Mouse (Mus musculus): ENCODE measurements around the gene Dnajb8. TPM values are rescaled to one million over a fixed set of nuclear protein-coding genes. Genes with fewer than 3 reads are reported as not detected.

The Dnajb8 gene
- polyA plus RNA-seq, 1 experiment from 2014 or later, result not detected

- ATAC-seq (no peak), DNase-seq (ENCODE audit: low spot score) (no peak)
- Histone ChIP-seq H3K4me1 (ENCODE audit: control insufficient read depth, insufficient read depth, low read length) (peaks cover 11% of the 10 kb centered on the region), H3K27me3 (replicated peaks; ENCODE audit: control insufficient read depth, insufficient read depth, low read length) (peaks cover 88% of the 10 kb centered on the region), H3K4me2 (ENCODE audit: low read length) (no peak overlapping the region), H3K9me3 (replicated peaks; ENCODE audit: control insufficient read depth, low read length) (no peaks in the 10 kb centered on the region), H3K27ac (ENCODE audit: low read depth, low read length) (no peak overlapping the region), H3K9ac (ENCODE audit: low read length) (no peak overlapping the region), H3K4me3 (ENCODE audit: low read depth, low read length) (no peak overlapping the region), H3K36me3 (ENCODE audit: control insufficient read depth, insufficient read depth, low read length) (no peaks in the 10 kb centered on the region)
- WGBS, result 10% methylated on average over 4 of the region's 4 CpGs
Observed at GRCm38 (mm10) chr6:88191411-88192070, 30.5 kb upstream of the Dnajb8 start.

GRCm38 (mm10) chr6:88192756-88193155, 29.3 kb upstream of the Dnajb8 start:
- H3K4me3 ChIP-seq (ENCODE audit: low read depth, low read length), result no peak overlapping the region
- 7% methylated on average over 8 of the region's 8 CpGs for WGBS

GRCm38 (mm10) chr6:88193433-88194052, 28.5 kb upstream of the Dnajb8 start, which contains the start of gene Gata2:
Gene Gata2 (plus strand): TSS chr6:88193891.
- ATAC-seq (no peak), DNase-seq (ENCODE audit: low spot score) (no peak)
- Histone ChIP-seq H3K9me3 (replicated peaks; ENCODE audit: control insufficient read depth, low read length) (no peaks in the 10 kb centered on the region), H3K36me3 (ENCODE audit: control insufficient read depth, insufficient read depth, low read length) (no peaks in the 10 kb centered on the region), H3K4me1 (ENCODE audit: control insufficient read depth, insufficient read depth, low read length) (peaks cover 15% of the 10 kb centered on the region), H3K9ac (ENCODE audit: low read length) (0 out of 2 replicates have a peak within 1 kb of the TSS, but pooled peaks have one; percentile 25), H3K4me2 (ENCODE audit: low read length) (peak within 1 kb of the TSS; percentile 46), H3K27me3 (replicated peaks; ENCODE audit: control insufficient read depth, insufficient read depth, low read length) (peaks cover 98% of the 10 kb centered on the region), H3K27ac (ENCODE audit: low read depth, low read length) (no peak within 1 kb of the TSS), H3K4me3 (ENCODE audit: low read depth, low read length) (peak within 1 kb of the TSS; percentile 26)
- WGBS, result under 1% methylated on average over 57 of the region's 57 CpGs

More at GRCm38 (mm10) chr6:88192756-88193155, 29.3 kb upstream of the Dnajb8 start:
- DNase-seq (ENCODE audit: low spot score) (no peak), ATAC-seq (no peak)
- peaks cover 98% of the 10 kb centered on the region for H3K27me3 ChIP-seq (replicated peaks; ENCODE audit: control insufficient read depth, insufficient read depth, low read length)
- no peak overlapping the region for H3K9ac ChIP-seq (ENCODE audit: low read length)
- H3K27ac ChIP-seq (ENCODE audit: low read depth, low read length), result no peak overlapping the region
- peaks cover 15% of the 10 kb centered on the region for H3K4me1 ChIP-seq (ENCODE audit: control insufficient read depth, insufficient read depth, low read length)
- H3K4me2 ChIP-seq (ENCODE audit: low read length), result no peak overlapping the region
- H3K9me3 ChIP-seq (replicated peaks; ENCODE audit: control insufficient read depth, low read length), result no peaks in the 10 kb centered on the region
- H3K36me3 ChIP-seq (ENCODE audit: control insufficient read depth, insufficient read depth, low read length), result no peaks in the 10 kb centered on the region

DNA sequence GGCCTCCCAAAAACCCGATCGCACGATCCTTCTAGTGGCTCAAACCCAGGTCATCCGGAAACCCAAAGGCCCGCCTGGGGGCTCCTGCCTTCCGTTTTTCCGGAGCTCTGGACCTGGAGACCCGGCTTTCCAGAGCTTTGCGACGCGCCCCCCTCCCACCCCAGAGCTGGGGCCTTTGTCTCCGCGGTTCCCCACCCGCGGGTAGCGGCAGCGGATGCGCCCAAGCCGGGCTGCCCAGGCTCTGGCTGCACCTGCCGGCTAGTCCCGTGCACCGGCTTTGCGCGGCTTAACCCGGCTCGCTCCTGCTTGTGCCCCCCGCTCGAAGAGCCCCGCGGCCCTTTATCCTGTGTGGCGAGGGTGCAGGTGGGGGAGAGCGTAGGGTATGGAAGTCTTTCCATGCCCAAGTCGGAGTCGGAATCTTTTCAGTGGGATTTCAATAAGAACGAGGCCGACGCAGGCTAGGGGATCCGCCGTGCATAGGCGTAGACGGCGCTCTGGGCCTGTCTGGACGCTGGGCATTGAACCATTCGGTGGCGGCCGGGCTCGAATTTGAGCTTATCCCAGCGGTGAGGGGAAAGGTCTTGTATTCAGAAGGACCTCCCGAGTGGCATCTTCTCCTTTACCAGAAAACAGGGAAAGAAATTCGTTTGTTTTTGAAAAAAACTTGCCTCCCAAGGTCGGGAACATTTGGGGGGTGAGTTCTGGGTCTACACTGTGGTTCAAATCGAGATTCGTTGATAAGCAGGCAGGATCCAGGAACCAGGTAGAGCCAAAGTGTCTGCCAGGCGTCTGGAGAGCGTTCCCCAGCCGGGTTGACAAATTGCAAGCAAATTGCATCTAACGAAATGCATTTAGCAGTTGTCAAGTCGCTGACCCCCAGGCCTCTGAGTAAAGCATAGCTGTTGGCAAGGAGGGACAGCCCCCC, 27.8 kb upstream of the Dnajb8 start:
- WGBS, result under 1% methylated on average over 58 of the region's 58 CpGs
- H3K36me3 ChIP-seq (ENCODE audit: control insufficient read depth, insufficient read depth, low read length), result no peaks in the 10 kb centered on the region
- peaks cover 15% of the 10 kb centered on the region for H3K4me1 ChIP-seq (ENCODE audit: control insufficient read depth, insufficient read depth, low read length)
- DNase-seq (ENCODE audit: low spot score), result no peak
- H3K27ac ChIP-seq (ENCODE audit: low read depth, low read length), result no peak overlapping the region
- H3K4me3 ChIP-seq (ENCODE audit: low read depth, low read length), result peak overlapping the region; percentile 26
- ATAC-seq, result no peak
- H3K4me2 ChIP-seq (ENCODE audit: low read length), result peak overlapping the region; percentile 46
- H3K9ac ChIP-seq (ENCODE audit: low read length), result no peak overlapping the region
- peaks cover 98% of the 10 kb centered on the region for H3K27me3 ChIP-seq (replicated peaks; ENCODE audit: control insufficient read depth, insufficient read depth, low read length)
- H3K9me3 ChIP-seq (replicated peaks; ENCODE audit: control insufficient read depth, low read length), result no peaks in the 10 kb centered on the region

DNA sequence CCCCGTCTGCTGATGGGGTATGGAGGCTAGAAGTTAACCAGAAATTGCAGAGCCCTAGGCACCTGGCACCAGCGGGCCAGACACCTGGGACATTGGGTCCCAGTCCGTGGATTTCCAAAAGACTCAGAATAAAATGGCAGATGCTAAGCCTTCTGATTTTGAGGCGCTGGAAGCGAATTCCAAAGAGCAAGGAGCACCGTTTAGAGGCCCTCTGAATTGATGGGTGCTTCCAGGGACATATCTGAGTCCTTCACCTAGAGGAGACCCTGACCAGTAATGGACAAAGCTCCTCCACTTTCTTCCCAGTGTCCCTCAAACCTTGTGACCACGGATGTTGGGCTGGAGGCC, 27.1 kb upstream of the Dnajb8 start:
- 4% methylated on average over 7 of the region's 7 CpGs for WGBS
- H3K9me3 ChIP-seq (replicated peaks; ENCODE audit: control insufficient read depth, low read length), result no peaks in the 10 kb centered on the region
- no peaks in the 10 kb centered on the region for H3K36me3 ChIP-seq (ENCODE audit: control insufficient read depth, insufficient read depth, low read length)
- no peak overlapping the region for H3K27ac ChIP-seq (ENCODE audit: low read depth, low read length)
- no peak overlapping the region for H3K4me3 ChIP-seq (ENCODE audit: low read depth, low read length)
- no peak overlapping the region for H3K9ac ChIP-seq (ENCODE audit: low read length)
- H3K27me3 ChIP-seq (replicated peaks; ENCODE audit: control insufficient read depth, insufficient read depth, low read length), result peaks cover 100% of the 10 kb centered on the region
- ATAC-seq, result no peak
- no peak for DNase-seq (ENCODE audit: low spot score)
- H3K4me1 ChIP-seq (ENCODE audit: control insufficient read depth, insufficient read depth, low read length), result peaks cover 15% of the 10 kb centered on the region
- no peak overlapping the region for H3K4me2 ChIP-seq (ENCODE audit: low read length)

DNA sequence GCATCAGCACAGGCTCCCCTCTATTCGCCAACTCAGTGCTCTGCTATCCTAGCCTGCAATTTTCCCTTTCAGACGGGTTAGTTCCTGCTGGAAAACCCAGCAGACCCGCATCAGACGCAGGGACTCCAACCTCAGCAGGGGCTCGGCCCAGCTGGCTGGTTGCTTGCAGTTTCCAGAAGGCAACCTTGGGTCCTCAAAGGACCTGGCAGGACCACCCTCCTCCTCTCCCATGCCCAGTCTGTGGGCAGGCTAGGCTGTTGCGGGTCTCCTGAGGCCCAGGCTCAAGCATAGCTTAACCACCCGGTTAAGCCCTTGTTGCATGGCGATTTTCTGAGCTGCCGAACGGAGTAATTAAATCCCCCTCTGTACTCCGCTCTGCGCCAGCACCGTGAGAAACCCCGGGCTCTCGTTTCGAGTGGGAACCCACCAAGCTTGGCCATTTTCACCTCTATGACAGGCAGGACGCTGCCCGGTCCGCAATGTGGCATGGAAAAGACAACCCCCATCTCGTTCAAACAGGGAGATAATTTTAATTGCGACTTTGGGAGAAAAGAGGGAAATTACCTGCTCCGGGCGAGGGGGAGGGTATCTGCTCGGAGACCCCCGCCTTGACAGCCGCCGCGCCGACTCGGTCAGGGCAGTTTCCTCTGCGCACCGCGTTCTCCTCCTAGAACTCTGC, 25.9 kb upstream of the Dnajb8 start:
- Histone ChIP-seq H3K4me1 (ENCODE audit: control insufficient read depth, insufficient read depth, low read length) (peaks cover 10% of the 10 kb centered on the region; the same call in 1 of the 2 replicates), H3K9me3 (replicated peaks; ENCODE audit: control insufficient read depth, low read length) (no peaks in the 10 kb centered on the region), H3K27me3 (replicated peaks; ENCODE audit: control insufficient read depth, insufficient read depth, low read length) (peaks cover 100% of the 10 kb centered on the region), H3K9ac (ENCODE audit: low read length) (no peak overlapping the region), H3K4me3 (ENCODE audit: low read depth, low read length) (0 out of 2 replicates have a peak overlapping the region, but pooled peaks have one; percentile 19), H3K36me3 (ENCODE audit: control insufficient read depth, insufficient read depth, low read length) (no peaks in the 10 kb centered on the region), H3K4me2 (ENCODE audit: low read length) (no peak overlapping the region), H3K27ac (ENCODE audit: low read depth, low read length) (no peak overlapping the region)
- WGBS, result 1% methylated on average over 33 of the region's 33 CpGs
- no peak for DNase-seq (ENCODE audit: low spot score)
- ATAC-seq, result no peak

DNA sequence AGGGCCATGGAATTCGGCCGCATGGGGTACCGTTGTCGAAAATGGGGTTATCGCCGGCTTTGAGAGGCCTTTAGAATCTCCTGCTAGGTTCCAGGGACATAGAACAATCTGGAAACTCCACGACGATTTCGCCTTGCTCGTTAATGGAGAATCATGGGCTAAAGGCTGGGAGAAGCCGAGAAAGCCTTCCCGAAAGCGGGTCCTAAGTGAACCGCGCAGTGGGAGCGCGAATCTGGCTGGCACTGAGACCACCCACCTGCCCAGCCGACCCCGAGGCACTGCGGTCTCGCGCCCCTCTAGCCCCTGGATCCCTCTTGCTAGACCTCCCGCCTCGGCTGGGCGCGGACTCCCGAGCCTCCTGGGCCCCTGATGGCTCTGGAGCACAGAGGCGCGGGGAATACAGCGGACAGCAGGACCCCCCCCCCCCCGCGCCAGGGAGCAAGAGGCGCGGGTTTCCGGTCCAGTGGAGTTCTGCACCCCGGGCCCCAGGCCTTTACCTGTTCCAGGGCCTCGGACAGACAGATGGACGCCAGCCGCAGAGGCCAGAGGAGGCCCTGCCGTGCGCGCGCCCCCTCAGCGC, 25.2 kb upstream of the Dnajb8 start:
- peaks cover 100% of the 10 kb centered on the region for H3K27me3 ChIP-seq (replicated peaks; ENCODE audit: control insufficient read depth, insufficient read depth, low read length)
- H3K9ac ChIP-seq (ENCODE audit: low read length), result no peak overlapping the region
- H3K4me1 ChIP-seq (ENCODE audit: control insufficient read depth, insufficient read depth, low read length), result peaks cover 10% of the 10 kb centered on the region; the same call in 1 of the 2 replicates
- under 1% methylated on average over 39 of the region's 44 CpGs for WGBS
- H3K9me3 ChIP-seq (replicated peaks; ENCODE audit: control insufficient read depth, low read length), result no peaks in the 10 kb centered on the region
- peak overlapping the region; percentile 19 for H3K4me3 ChIP-seq (ENCODE audit: low read depth, low read length)
- ATAC-seq, result no peak
- no peak overlapping the region for H3K27ac ChIP-seq (ENCODE audit: low read depth, low read length)
- H3K36me3 ChIP-seq (ENCODE audit: control insufficient read depth, insufficient read depth, low read length), result no peaks in the 10 kb centered on the region
- DNase-seq (ENCODE audit: low spot score), result no peak
- peak overlapping the region; percentile 45 for H3K4me2 ChIP-seq (ENCODE audit: low read length)

Measured in forebrain, embryonic 14.5 days (tissue).